Mouse (Mus musculus): ENCODE measurements at regions not wholly inside any gene's neighbourhood (a gene's known extent, or its start where the extent isn't known, plus 50 kb on each side); places are given as distances from the start of the nearest gene placed in this dataset.

DNA sequence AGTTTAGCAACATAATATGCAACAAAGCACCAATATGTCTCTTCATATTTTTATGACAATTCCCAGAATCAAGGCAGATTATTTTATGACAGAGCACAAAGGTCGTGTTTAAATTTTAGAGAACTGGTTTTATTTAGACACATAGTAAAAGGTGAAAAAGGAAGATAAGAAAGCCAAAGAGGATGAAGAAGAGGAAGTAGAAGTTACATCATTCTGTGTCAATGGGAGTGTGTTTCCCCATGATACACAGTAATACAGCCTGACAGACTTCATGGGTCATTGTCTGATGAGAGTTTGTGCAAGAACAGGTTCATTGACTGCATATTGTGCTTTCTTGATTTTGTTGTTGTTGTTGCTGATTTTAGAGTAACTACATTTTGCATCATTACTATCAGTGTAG, 1053.7 kb upstream of the Adgrl3 start:
- no peak for DNase-seq (ENCODE audit: low spot score)

DNA sequence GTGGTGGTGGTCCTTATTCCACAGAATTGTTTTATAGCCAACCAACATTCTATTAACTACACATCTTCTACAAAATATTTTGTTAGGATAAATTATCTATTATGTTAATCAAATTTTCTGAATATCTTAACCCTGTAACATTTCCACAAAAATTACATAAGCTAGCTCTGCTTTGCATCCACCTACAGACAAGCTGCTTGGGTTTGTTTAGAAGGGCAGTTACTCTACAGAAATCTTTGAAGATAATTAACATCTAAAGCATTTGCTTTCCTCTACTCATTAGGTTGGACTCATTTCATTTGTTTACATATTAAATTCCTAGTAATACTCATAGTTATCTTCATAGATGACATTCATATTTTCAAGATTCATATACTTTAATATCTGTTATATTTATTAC, 1014.5 kb upstream of the Adgrl3 start:
- no peak for DNase-seq (ENCODE audit: low spot score)

DNA sequence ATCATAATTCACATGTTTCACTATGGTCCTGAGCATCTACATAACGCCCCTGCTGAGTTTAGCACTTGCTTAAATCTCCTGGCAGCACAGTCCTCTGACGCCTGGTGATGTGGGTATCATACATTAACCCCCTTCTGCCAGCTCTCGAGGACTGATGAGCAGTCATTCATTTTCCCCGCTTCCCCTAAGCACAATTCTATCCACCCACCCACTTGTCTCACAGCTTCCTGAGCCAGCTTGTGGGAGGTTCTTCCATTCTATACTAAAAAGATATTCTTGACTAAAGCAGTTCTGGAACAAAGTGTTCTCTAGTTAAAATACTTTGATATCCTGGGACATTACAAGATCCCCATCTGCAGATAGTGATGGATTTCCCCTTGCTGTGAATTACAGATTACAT, 981.1 kb upstream of the Adgrl3 start:
- peak; percentile 51 for DNase-seq (ENCODE audit: low spot score)

DNA sequence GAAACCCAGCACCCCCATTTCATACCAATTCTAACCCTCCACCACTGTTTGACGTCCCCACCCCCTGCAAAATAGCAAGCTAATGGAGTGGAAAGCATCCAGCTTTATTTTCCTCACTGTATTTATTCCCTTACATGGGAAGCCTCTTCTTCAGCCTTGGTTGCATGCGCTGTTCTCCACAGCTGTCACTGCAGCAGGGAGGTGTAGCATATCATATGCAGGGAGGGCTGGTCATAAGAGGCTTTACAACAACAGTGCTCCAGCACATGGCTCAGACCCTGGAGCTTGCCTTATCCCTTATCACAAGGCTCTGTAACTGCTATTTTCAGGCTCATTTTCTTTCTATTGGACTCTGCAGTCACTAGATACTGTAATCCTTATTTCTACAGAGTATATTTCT, 980.5 kb upstream of the Adgrl3 start:
- DNase-seq (ENCODE audit: low spot score), result no peak
